Mouse (Mus musculus) hindbrain, embryonic 14.5 days (tissue): ENCODE data around the gene Mpdu1. TPM values are rescaled to one million over a fixed set of nuclear protein-coding genes. Genes with fewer than 3 reads are reported as not detected.
"Not testable (repeated sequence)": the region's sequence is repeated elsewhere in the genome, so short reads cannot be mapped to it uniquely, and the experiment has no call there.

Experiments
- ATAC-seq: fragments of 200-750 bp; cut with Nextera tagmentation; 2 replicates; pipeline ENCODE4 v1.8.0; 2017; ENCODE audit warnings: moderate number of reproducible peaks, mild to moderate bottlenecking, moderate TSS enrichment, moderate library complexity; ENCODE audit not compliant: low FRiP score
- DNase-seq: peaks from one replicate; pipeline ENCODE4 v3.0.0-alpha.2; 2015; ENCODE audit warnings: low spot score
- H3K27ac ChIP-seq: fragments of 300-500 bp; sonication (generic); 2 replicates; pipeline ENCODE4 v1.5.1; 2014; ENCODE audit warnings: mild to moderate bottlenecking, moderate library complexity
- H3K27me3 ChIP-seq: fragments of 300-500 bp; sonication (generic); 2 replicates; pipeline ENCODE4 v1.6.1; 2014; ENCODE audit warnings: mild to moderate bottlenecking, low read length, mixed read lengths; ENCODE audit not compliant: control insufficient read depth, insufficient read depth
- H3K36me3 ChIP-seq: fragments of 300-500 bp; sonication (generic); replicated peaks from 2 replicates; pipeline ENCODE4 v1.6.1; 2014; ENCODE audit not compliant: control insufficient read depth, insufficient read depth
- H3K4me1 ChIP-seq: fragments of 300-500 bp; sonication (generic); replicated peaks from 2 replicates; pipeline ENCODE4 v1.6.1; 2014; ENCODE audit warnings: antibody characterized with exemption, low read length, mixed read lengths; ENCODE audit not compliant: control insufficient read depth, insufficient read depth
- H3K4me2 ChIP-seq: fragments of 300-500 bp; sonication (generic); replicated peaks from 2 replicates; pipeline ENCODE4 v1.6.1; 2014; ENCODE audit warnings: mild to moderate bottlenecking, moderate library complexity
- H3K4me3 ChIP-seq: fragments of 300-500 bp; sonication (generic); replicated peaks from 2 replicates; pipeline ENCODE4 v1.5.1; 2014; ENCODE audit warnings: mild to moderate bottlenecking, low read length
- H3K9ac ChIP-seq: fragments of 300-500 bp; sonication (generic); 2 replicates; pipeline ENCODE4 v1.6.1; 2014
- H3K9me3 ChIP-seq: fragments of 300-500 bp; sonication (generic); 2 replicates; pipeline ENCODE4 v1.6.1; 2016; ENCODE audit warnings: low read length; ENCODE audit not compliant: control insufficient read depth
- WGBS: fragments of 180-500 bp; shearing (Covaris S2); extraction: QIAGEN DNeasy Blood & Tissue Kit; methylation state at CpG from one replicate; pipeline ENCODE4 v1.1.7; 2014; 5-methylcytosine and 5-hydroxymethylcytosine counted together
- polyA plus RNA-seq: library from polyadenylated mRNA; unstranded; fragments of >200 nt; fragmentation: Nextera tagmentation; extraction: Ambion mirVana; gene quantifications from 2 replicates; pipeline ENCODE4 v1.2.1, GENCODE M21; 2014

The Mpdu1 gene
- polyA plus RNA-seq, 1 experiment from 2014 or later, result 63.7 TPM

DNA sequence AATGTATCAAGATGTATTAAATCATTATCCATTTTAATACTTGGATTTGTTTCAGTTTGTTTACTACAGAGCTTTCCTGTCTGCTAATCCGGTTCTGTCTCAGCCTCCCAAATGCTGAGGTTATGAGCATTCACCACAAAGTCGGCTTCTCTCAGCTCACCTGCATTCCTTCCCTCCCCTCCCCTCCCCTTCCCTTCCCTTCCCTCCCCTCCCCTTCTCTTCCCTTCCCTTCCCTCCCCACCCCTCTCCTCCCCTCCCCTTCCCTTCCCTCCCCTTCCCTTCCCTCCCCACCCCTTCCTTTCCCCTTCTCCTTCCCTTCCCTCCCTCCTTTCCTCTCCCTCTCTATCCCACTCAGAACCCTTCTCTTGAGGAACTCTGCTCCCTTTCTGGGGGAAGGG lies 42.2 kb upstream of the Mpdu1 start:
- Histone ChIP-seq H3K27me3 (no peaks in the 10 kb centered on the region), H3K4me3 (no peak overlapping the region), H3K36me3 (no peaks in the 10 kb centered on the region), H3K4me1 (no peaks in the 10 kb centered on the region), H3K9me3 (no peaks in the 10 kb centered on the region), H3K27ac (no peak overlapping the region), H3K9ac (no peak overlapping the region), H3K4me2 (no peak overlapping the region)
- DNase-seq (no peak), ATAC-seq (no peak)
- 57% methylated on average over 2 of the region's 2 CpGs for WGBS

DNA sequence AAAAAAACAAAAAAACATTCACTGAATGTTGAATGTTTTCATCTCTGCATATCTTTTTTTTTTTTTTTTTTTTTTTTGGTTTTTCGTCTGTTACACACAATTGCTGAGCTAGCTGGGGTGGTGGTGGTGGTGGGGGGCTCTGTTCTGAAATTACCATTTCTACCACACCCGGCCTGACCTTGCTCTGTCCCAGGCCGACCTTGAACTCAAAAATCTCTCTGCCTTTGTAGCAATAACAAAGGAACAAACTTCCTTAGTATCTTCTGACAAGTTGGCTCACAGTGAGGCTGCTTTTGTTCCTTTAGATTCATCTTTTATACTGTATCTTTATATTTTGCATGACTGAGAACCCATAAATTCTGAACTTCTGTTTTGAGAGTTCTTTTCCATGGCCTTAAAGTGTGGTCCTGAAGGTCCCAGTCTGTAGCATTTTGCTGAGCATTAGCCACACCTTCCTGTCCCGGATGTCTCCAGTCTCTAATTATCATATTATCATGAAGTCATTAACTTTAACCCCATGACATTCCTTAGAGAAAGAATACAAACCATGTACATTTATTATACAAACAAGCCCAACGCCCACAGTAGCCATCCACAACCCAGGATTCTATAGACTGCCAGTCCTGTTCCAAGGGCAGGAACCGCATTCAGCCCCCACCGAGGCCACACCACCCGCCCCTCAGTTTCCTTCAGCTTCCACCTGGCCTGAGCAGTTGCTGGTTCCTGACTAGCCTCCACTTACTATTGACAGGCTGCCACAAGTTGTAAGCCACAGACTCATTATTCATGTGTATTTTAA lies 41.6 kb upstream of the Mpdu1 start:
- Histone ChIP-seq H3K27ac (no peak overlapping the region), H3K27me3 (no peaks in the 10 kb centered on the region), H3K9me3 (no peaks in the 10 kb centered on the region), H3K4me2 (no peak overlapping the region), H3K4me1 (no peaks in the 10 kb centered on the region), H3K36me3 (no peaks in the 10 kb centered on the region), H3K4me3 (no peak overlapping the region), H3K9ac (no peak overlapping the region)
- ATAC-seq (no peak), DNase-seq (no peak)
- 67% methylated on average over 8 of the region's 8 CpGs for WGBS

DNA sequence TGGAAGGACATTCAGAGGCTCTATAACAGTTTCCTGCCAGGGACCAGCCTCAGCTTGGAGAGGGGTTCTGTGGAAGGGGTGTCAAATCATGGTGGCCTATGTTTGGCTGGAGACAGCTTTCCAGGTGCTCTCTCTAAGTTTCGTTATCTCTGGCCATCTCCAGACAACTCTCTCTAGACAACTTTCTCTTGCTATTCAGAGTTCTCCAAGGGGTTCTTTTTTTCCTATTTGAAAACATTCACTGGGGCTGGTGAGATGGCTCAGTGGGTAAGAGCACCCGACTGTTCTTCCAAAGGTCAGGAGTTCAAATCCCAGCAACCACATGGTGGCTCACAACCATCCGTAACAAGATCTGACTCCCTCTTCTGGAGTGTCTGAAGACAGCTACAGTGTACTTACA lies 40.9 kb upstream of the Mpdu1 start:
- not testable (repeated sequence) for H3K27ac ChIP-seq, H3K4me3 ChIP-seq, DNase-seq, H3K9me3 ChIP-seq, H3K4me1 ChIP-seq, ATAC-seq, H3K9ac ChIP-seq, H3K36me3 ChIP-seq, H3K27me3 ChIP-seq, H3K4me2 ChIP-seq
- WGBS, result 56% methylated on average over 2 of the region's 3 CpGs

DNA sequence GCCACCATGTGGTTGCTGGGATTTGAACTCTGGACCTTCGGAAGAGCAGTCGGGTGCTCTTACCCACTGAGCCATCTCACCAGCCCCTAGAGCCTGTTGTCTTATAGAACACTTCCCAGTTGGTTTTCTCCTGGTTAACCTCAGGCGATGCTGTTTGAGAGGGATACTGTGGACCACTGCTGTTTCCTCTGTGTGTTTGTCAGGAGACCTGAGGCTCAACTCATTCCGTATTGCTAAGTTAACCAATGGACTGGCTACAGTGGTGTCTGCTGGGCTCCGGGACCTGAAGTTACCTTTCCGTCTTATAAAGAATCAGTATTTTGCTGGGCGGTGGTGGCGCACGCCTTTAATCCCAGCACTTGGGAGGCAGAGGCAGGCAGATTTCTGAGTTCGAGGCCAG lies 40.4 kb upstream of the Mpdu1 start:
- not testable (repeated sequence) for DNase-seq, H3K9me3 ChIP-seq, H3K4me1 ChIP-seq, H3K4me3 ChIP-seq, H3K27ac ChIP-seq, H3K9ac ChIP-seq, ATAC-seq, H3K36me3 ChIP-seq, H3K27me3 ChIP-seq, H3K4me2 ChIP-seq
- WGBS, result 95% methylated on average over 10 of the region's 10 CpGs

DNA sequence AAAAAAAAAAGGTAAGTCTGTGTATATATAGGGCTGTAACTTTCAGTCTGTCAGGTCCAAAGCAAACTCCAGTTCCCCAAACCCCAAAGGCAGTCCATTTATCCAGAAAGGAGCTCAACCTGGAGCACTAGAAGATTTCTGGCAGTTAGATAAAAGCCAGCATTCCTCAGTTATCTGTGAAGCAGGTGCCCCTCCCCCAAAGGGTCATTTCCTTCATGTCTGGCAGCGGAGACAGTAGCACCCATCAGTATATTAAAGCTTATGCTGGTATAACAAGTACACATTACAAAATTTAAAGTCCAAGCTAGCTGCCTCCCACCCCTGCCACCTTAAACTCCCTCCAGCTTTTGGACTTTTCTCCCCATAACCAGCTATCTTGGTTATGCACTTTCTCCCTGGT lies 37.2 kb upstream of the Mpdu1 start:
- no peak overlapping the region for H3K4me2 ChIP-seq
- no peaks in the 10 kb centered on the region for H3K36me3 ChIP-seq
- WGBS, result 81% methylated on average over 1 of the region's 1 CpGs
- H3K27me3 ChIP-seq, result no peaks in the 10 kb centered on the region
- H3K4me1 ChIP-seq, result peaks cover 3% of the 10 kb centered on the region; the same call in 1 of the 2 replicates
- DNase-seq (no peak), ATAC-seq (no peak)
- H3K9me3 ChIP-seq, result no peaks in the 10 kb centered on the region
- H3K27ac ChIP-seq, result no peak overlapping the region
- H3K9ac ChIP-seq, result no peak overlapping the region
- no peak overlapping the region for H3K4me3 ChIP-seq

DNA sequence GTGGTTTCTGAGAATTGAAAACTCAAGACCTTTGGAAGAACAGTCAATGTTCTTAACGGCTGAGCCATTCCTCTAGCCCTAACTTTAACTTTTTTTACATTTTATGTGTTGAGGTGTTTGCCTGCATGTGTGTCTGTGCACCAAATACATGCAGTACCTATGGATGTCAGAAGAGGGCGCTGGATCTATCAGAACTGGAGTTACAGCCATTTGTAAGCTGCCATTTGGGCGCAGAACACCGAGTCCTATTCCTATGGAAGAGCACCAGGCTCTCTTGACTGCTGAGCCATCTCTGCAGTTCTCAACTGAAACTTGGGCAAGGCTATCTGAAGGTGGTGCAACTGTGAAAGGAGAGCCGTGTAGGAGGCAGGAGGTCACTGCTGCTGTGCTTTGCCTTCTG lies 36.1 kb upstream of the Mpdu1 start:
- Histone ChIP-seq H3K36me3 (no peaks in the 10 kb centered on the region), H3K4me3 (no peak overlapping the region), H3K9ac (no peak overlapping the region), H3K27ac (no peak overlapping the region), H3K4me2 (no peak overlapping the region), H3K27me3 (no peaks in the 10 kb centered on the region), H3K9me3 (no peaks in the 10 kb centered on the region), H3K4me1 (peaks cover 3% of the 10 kb centered on the region; the same call in 1 of the 2 replicates)
- DNase-seq (no peak), ATAC-seq (no peak)
- WGBS, result 71% methylated on average over 5 of the region's 5 CpGs

DNA sequence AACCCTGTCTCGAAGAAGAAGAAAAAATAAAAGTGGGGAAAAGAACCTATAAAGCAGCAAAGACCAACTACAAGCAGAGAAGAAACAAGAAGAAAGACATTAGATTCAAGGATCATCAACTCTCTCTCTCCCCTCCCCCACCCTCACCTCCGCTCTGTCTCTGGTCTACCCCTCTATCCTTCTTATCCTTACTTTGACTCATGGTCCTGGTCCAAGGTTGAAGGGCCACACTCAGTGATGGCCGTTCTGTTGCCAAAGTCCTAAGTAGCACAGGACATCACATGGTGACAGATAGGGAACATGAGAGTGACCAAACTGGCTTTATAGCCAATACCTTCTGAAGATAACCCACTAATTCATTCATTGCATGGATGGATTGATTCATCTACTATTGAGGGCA lies 35.0 kb upstream of the Mpdu1 start:
- WGBS, result 93% methylated on average over 3 of the region's 3 CpGs

DNA sequence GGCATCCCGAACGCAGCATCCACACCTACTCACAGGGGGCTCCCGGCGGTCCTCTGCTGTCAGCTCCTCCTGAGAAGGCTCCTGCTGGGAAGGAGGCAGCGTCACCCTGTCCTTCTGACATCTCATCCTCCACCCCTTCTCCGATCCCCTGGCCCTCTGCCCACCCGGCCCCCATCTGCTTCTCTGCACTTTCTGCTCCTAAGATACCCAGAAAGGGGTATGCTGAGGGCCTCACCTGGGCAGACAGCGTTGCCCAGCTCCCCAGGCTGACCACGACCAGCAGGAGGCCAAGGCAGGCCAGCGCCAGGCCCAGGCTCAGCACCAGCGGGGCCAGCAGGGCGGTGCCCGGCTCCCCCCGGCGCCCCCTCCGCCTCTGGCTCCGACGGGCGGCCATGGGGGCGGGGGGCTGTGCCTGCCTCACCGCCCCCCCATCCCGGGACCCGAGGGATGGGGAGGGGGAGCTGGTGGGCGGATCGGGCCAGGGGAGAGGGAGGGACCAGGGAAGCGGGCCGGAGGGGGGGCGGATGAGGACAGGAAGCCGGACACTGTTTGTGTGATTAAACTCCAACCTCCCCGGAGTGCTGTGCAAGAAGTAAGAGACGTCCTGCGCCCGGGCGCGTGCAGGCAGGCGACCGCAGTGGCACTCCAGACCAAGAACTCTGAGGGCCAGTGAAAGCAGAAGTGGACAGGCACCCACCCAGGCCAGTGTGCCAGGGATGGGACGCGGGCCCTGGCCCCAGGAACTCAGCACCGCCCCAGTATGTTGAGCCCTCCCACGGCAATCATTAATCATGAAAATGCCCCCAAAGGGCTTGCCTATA lies 33.1 kb upstream of the Mpdu1 start, which contains the start of the genes Tnfsf12 and Tnfsfm13:
Gene Tnfsf12 (minus strand): TSS at position 489 of the 821 bp plus-strand sequence.
Gene Tnfsfm13 (minus strand): TSS at position 738 of the 821 bp plus-strand sequence.
- 1% methylated on average over 38 of the region's 41 CpGs for WGBS
- Histone ChIP-seq H3K9me3 (no peaks in the 10 kb centered on the region), H3K4me2 (peak within 1 kb of the TSS; percentile 71), H3K9ac (peak within 1 kb of the TSS; percentile 74), H3K4me3 (peak within 1 kb of the TSS; percentile 33), H3K27ac (no peak within 1 kb of the TSS), H3K4me1 (peaks cover 3% of the 10 kb centered on the region; the same call in 1 of the 2 replicates), H3K36me3 (no peaks in the 10 kb centered on the region), H3K27me3 (no peaks in the 10 kb centered on the region)
- DNase-seq (peak; percentile 34), ATAC-seq (no peak)

More for the DNA sequence above, 35.0 kb upstream of the Mpdu1 start:
- Histone ChIP-seq H3K4me1 (peaks cover 3% of the 10 kb centered on the region; the same call in 1 of the 2 replicates), H3K27ac (no peak overlapping the region), H3K4me2 (no peak overlapping the region), H3K9ac (no peak overlapping the region), H3K36me3 (no peaks in the 10 kb centered on the region), H3K9me3 (no peaks in the 10 kb centered on the region), H3K27me3 (no peaks in the 10 kb centered on the region), H3K4me3 (no peak overlapping the region)
- no peak for DNase-seq
- ATAC-seq, result no peak

DNA sequence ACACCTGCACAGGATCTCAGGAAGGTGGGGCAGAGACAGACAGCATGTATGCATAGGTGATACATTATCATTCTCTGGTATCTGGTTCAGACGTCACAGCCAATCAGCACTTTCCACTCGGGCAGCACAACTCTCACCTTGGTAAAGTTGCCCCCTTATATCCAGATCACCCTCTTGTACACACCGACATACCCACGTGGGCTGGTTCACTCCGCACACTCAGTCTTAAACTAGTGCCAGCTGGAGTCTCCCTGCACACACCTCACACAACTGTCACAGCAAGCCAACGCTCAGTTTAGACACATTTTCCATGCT lies 32.6 kb upstream of the Mpdu1 start:
- no peaks in the 10 kb centered on the region for H3K27me3 ChIP-seq
- H3K27ac ChIP-seq, result no peak overlapping the region
- peak overlapping the region; percentile 74 for H3K9ac ChIP-seq
- H3K4me1 ChIP-seq, result peaks cover 3% of the 10 kb centered on the region; the same call in 1 of the 2 replicates
- H3K9me3 ChIP-seq, result no peaks in the 10 kb centered on the region
- WGBS, result 23% methylated on average over 6 of the region's 6 CpGs
- ATAC-seq (no peak), DNase-seq (no peak)
- H3K36me3 ChIP-seq, result no peaks in the 10 kb centered on the region
- peak overlapping the region; percentile 33 for H3K4me3 ChIP-seq
- peak overlapping the region; percentile 71 for H3K4me2 ChIP-seq
